Mouse (Mus musculus): Measurements from ENCODE around the gene Olfr1278. TPM values are rescaled to one million over a fixed set of nuclear protein-coding genes. Genes with fewer than 3 reads are reported as not detected.
"Not testable (repeated sequence)": the region's sequence is repeated elsewhere in the genome, so short reads cannot be mapped to it uniquely, and the experiment has no call there.

Gene Olfr1278
- not detected in 2 replicates for total RNA-seq (2017)

GRCm38 (mm10) chr2:111289836-111290235 lies at the start of gene Olfr1278:
Olfr1278 (plus strand) TSS chr2:111290136.
- ATAC-seq (replicated peaks; ENCODE audit: low read depth, poor library complexity, severe bottlenecking), result no peak

- ATAC-seq (replicated peaks; ENCODE audit: low read depth, poor library complexity, severe bottlenecking), result no peak
These were observed 35.7 kb upstream of the Olfr1278 start, which contains the start of gene Olfr1276 for GRCm38 (mm10) chr2:111254216-111254615. Olfr1276 (plus strand) TSS chr2:111254516.

GRCm38 (mm10) chr2:111274006-111274405 lies 15.9 kb upstream of the Olfr1278 start, which contains the start of gene Olfr1277:
Olfr1277 (minus strand) TSS chr2:111274106.
- ATAC-seq (replicated peaks; ENCODE audit: low read depth, poor library complexity, severe bottlenecking), result no peak

GRCm38 (mm10) chr2:111298541-111298940 lies 8.6 kb downstream of the Olfr1278 start:
- no peak for ATAC-seq (replicated peaks; ENCODE audit: low read depth, poor library complexity, severe bottlenecking)

GRCm38 (mm10) chr2:111300374-111300773 lies 10.4 kb downstream of the Olfr1278 start, which contains the start of gene Olfr1279:
Olfr1279 (plus strand) TSS chr2:111300635.
- no peak for ATAC-seq (replicated peaks; ENCODE audit: low read depth, poor library complexity, severe bottlenecking)

GRCm38 (mm10) chr2:111313717-111314116 lies 23.8 kb downstream of the Olfr1278 start, which contains the start of gene Olfr1280:
Olfr1280 (plus strand) TSS chr2:111314017.
- ATAC-seq (replicated peaks; ENCODE audit: low read depth, poor library complexity, severe bottlenecking), result no peak

- no peak for ATAC-seq (replicated peaks; ENCODE audit: low read depth, poor library complexity, severe bottlenecking)
These were observed 36.3 kb downstream of the Olfr1278 start, which contains the start of gene Olfr1281 for GRCm38 (mm10) chr2:111326220-111326619. Olfr1281 (plus strand) TSS chr2:111326520.

- not testable (repeated sequence) for ATAC-seq (replicated peaks; ENCODE audit: low read depth, poor library complexity, severe bottlenecking)
These were observed 43.8 kb downstream of the Olfr1278 start for GRCm38 (mm10) chr2:111333721-111334120.

- ATAC-seq (replicated peaks; ENCODE audit: low read depth, poor library complexity, severe bottlenecking), result no peak
These were observed 46.0 kb downstream of the Olfr1278 start, which contains the start of gene Olfr1282 for GRCm38 (mm10) chr2:111335976-111336375. Olfr1282 (minus strand) TSS chr2:111336076.

Other genes with a start within 250 kb of the Olfr1278 start
- not detected in 2 replicates for gene Gm13941, start 184.2 kb upstream of the Olfr1278 start, total RNA-seq (2017)
- gene Gm15130, start 137.2 kb upstream of the Olfr1278 start, total RNA-seq (2017), result not detected in 2 replicates
- not detected in 2 replicates for gene 4930430A15Rik, start 60.5 kb upstream of the Olfr1278 start, total RNA-seq (2017)
- gene Olfr1275, start 54.9 kb upstream of the Olfr1278 start, total RNA-seq (2017), result not detected in 2 replicates
- gene Olfr1276, start 35.6 kb upstream of the Olfr1278 start, total RNA-seq (2017), result not detected in 2 replicates
- gene Olfr1277, start 16.0 kb upstream of the Olfr1278 start, total RNA-seq (2017), result not detected in 2 replicates
- gene Olfr1279, start 10.5 kb downstream of the Olfr1278 start, total RNA-seq (2017), result not detected in 2 replicates
- not detected in 2 replicates for gene Olfr1280, start 23.9 kb downstream of the Olfr1278 start, total RNA-seq (2017)
- gene Olfr1281, start 36.4 kb downstream of the Olfr1278 start, total RNA-seq (2017), result not detected in 2 replicates
- not detected in 2 replicates for gene Olfr1282, start 45.9 kb downstream of the Olfr1278 start, total RNA-seq (2017)
- not detected in 2 replicates for gene Olfr1283, start 76.7 kb downstream of the Olfr1278 start, total RNA-seq (2017)
- not detected in 2 replicates for gene Olfr1284, start 85.4 kb downstream of the Olfr1278 start, total RNA-seq (2017)
- gene Olfr1286, start 133.0 kb downstream of the Olfr1278 start, total RNA-seq (2017), result not detected in 2 replicates
- not detected in 2 replicates for gene Olfr1287, start 159.0 kb downstream of the Olfr1278 start, total RNA-seq (2017)
- gene Olfr1288, start 184.0 kb downstream of the Olfr1278 start, total RNA-seq (2017), result not detected in 2 replicates
- not detected in 2 replicates for gene Olfr1289, start 190.7 kb downstream of the Olfr1278 start, total RNA-seq (2017)
- not detected in 2 replicates for gene Olfr1290, start 203.7 kb downstream of the Olfr1278 start, total RNA-seq (2017)
- gene Olfr1291-ps1, start 207.0 kb downstream of the Olfr1278 start, total RNA-seq (2017), result not detected in 2 replicates
- gene Olfr1293-ps, start 235.1 kb downstream of the Olfr1278 start, total RNA-seq (2017), result not detected in 2 replicates

Measured in common myeloid progenitor, adult 5-6 weeks (primary cell).